Mouse (Mus musculus) cerebellum, postnatal 14 days (tissue): ENCODE measurements around the gene Cntd1.
A peak's percentile ranks its signal among the peaks of the same experiment; 100 is the strongest.

Source experiments
- DNase-seq, 2 experiments: peaks; one replicate each; pipeline ENCODE4 v3.0.0; 2021; ENCODE audit warnings: mixed read lengths in 2 of 2

The Cntd1 gene

GRCm38 (mm10) chr11:101255826-101256775 is 22.7 kb upstream of the Cntd1 start:
- no peak for DNase-seq

GRCm38 (mm10) chr11:101259261-101259712 is 19.5 kb upstream of the Cntd1 start:
- DNase-seq = no peak

- peak; percentile 52 to 53 for DNase-seq
Observed at GRCm38 (mm10) chr11:101259948-101260825, 18.6 kb upstream of the Cntd1 start, which contains the start of gene Wnk4. TSS of gene Wnk4 (plus strand) at chr11:101260567.

- DNase-seq = peak; percentile 16 to 41
Observed at GRCm38 (mm10) chr11:101260826-101261380, 17.9 kb upstream of the Cntd1 start.

- peak in 1 of 2 experiments; percentile 21 for DNase-seq
Observed at GRCm38 (mm10) chr11:101262272-101262967, 16.4 kb upstream of the Cntd1 start.

DNA sequence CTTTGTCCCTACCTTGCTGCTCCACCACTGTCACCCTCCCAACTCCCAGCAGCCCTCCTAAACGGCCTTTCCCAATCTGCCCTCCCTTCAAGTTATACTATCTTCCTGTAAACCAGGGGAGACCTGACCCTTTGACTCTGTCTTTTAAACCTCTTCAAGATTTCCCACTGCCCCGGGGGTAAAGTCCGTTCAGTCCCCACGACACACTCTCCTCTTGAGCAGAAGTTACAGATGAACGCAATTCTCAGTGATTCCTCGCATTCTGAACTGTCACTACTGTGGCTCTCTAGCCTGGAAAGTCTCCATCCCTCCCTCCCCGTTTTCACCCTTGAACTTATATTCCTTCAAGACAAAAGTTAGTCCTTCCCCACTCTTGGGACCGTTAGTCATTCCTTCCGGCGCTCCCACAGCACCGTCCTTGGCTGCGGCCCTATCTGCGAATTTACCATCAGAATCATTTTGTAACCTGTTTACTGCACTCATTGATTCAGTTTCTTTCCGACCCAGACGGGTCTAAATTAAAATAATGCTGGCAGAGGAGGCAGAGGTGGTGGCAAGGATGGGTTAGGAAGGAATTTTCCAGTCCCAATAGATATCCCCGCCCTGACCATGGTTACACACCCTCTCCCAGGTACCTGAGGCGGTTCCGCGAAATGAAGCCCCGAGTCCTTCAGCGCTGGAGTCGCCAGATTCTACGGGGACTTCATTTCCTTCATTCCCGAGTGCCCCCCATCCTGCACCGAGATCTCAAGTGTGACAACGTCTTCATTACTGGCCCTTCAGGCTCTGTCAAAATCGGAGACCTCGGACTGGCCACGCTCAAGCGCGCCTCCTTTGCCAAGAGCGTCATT is 15.4 kb upstream of the Cntd1 start:
- DNase-seq = no peak

DNA sequence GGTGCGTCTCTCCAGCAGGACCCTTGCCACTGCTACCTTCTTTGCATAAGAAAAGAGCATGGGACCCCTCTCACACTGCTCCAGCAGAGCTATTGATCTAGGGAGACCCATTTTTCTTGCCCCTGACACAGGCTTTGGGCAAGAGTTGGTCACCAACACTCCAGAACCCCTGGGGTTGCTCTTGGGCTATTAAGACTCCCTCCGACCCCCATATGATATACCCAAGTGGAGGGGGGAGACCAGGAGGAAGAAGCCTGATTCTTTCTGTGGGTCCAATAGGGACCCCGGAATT is 14.9 kb upstream of the Cntd1 start:
- no peak for DNase-seq

DNA sequence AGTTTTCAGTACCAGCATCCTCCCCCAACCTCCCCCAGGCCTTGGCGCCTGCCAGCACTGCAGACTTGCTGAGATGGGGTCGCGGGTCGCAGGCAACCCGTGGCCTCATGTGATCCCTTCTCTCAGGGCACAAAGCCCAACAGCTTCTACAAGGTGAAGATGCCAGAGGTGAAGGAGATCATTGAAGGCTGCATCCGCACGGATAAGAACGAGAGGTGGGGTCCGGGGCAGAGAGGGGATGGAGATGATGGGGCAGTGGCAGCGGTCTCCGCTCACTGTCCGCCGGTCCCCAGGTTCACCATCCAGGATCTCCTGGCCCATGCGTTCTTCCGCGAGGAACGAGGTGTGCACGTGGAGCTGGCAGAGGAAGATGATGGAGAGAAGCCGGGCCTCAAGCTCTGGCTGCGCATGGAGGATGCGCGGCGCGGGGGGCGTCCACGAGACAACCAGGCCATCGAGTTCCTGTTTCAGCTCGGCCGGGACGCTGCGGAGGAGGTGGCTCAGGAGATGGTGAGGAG is 13.8 kb upstream of the Cntd1 start:
- no peak for DNase-seq

DNA sequence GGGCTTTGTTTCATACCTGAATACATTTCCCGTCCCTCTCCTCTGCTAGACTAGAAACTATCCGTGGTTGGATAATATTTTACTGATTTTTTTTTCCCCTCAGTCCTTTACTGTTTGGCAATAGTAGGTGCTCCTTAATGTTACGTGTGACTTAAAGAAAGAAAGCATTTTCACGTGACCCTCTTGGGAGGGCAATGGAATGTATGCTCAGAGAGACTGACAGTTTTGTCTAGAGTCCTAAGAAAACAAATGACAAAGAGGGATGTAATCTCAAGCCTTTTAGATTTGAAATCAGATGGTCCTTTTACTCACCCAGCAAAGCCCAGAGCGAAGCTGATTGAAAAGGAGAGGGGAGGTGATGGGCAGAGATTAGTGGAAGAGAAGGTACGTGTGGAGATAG is 12.9 kb upstream of the Cntd1 start:
- no peak for DNase-seq

DNA sequence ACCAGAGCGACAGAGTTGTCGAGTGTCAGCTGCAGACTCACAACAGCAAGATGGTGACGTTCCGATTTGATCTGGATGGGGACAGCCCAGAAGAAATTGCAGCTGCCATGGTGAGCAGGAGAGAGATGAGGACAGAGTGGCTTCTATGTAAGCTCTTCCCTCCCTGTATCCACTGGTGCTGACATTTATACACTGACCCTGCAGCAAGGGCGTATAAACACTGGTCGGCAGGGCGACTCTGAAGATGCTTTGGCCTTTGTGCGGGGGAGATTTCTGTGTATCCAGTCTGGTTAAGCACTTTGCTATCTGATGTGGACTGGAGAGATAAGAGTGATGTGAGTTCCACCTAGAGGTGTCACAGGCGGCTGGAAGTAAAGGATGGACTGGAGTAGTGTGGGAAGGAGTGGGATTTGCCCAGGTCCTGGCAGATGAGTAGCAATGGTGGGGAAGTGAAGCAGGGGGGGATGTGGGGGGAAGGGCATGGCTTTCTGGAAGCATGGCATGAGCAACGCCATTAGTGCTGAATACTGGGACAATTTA is 9.2 kb upstream of the Cntd1 start:
- DNase-seq = peak; percentile 63 to 74

- no peak for DNase-seq
Observed at GRCm38 (mm10) chr11:101272446-101272845, 6.4 kb upstream of the Cntd1 start.

DNA sequence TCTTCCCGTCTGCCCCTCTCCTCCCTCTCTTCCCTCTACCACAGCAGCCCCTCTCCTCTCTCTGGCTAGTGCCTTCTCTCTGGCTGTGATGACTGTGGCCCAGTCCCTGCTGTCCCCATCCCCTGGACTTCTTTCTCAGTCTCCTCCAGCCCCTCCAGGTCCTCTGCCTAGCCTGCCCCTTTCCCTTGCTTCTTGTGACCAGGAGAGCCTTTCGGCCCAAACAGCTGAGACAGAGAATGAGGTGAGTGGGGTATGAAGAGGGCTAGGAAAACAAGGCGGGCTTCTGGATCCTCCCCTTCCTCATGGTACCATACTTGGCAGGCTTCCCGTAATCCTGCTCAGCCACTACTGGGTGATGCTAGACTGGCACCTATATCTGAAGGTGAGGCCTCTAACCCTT is 3.5 kb upstream of the Cntd1 start:
- DNase-seq = no peak

DNA sequence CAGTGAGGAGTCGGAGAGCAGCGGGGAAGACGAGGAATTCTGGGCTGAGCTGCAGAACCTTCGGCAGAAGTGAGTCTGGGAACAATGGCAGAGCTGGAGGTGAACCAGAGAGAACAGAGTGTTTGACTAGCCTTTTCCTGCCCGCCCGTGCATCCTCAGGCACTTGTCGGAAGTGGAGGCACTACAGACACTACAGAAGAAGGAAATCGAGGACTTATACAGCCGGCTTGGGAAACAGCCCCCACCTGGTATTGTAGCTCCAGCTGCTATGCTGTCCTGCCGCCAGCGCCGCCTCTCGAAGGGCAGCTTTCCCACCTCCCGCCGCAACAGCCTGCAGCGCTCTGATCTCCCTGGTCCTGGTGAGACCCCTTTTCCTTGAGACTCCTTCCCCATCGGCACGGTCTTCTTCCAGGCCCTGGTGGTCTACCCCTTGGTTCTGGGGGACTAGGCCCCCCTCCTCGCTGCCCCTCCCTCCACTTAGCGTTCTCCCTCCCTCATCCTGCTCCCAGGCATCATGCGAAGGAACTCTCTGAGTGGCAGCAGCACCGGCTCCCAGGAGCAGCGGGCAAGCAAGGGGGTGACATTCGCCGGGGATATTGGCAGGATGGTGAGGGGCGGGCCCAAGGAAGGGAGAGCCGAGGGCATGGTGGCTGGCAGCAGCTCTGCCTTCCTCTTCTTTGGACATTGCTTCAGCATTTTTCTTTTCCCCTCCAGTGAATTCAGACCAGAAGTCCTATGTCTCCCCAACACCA is 2.3 kb upstream of the Cntd1 start:
- DNase-seq = peak in 1 of 2 experiments; percentile 19

DNA sequence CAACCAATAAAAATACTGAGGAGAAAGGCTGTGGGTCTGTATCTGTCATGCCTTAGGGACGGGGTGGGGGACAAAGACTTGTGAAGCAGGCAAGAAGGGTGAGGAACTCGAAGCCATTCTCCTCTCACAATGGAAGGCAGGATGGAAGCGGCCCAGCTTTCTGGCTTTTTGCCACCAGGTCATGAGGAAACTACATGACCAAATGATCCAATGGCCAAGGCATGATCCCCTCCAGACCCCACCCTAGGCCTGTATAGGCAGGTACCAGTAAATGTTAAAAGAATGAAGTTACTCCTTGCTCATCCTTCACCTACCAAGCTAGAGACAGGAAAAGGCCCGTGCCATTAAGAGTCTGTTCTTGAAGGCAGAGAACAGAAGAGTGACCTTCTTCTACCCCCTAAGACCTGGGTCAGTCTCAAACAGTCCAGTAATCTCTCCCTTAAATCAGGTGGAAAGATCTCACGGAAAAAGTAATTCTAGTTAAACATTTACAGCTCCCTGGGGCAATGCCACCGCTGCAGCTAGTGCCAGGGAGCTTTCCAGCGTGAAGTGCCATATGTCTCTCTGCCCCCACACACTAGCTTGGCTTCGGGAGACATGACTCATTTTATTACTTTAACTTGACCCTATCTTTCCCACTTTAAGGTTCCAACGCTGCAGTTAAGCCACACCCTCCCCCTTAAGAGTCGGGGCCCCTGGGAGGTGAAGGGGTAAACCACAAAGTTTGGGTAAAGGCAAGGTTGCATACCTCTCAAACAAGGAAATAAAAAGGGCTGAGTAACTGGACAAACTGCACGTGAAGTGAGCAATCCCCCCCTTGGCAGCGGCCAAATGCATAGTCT is 1.2 kb upstream of the Cntd1 start:
- DNase-seq = peak; percentile 25 to 44

DNA sequence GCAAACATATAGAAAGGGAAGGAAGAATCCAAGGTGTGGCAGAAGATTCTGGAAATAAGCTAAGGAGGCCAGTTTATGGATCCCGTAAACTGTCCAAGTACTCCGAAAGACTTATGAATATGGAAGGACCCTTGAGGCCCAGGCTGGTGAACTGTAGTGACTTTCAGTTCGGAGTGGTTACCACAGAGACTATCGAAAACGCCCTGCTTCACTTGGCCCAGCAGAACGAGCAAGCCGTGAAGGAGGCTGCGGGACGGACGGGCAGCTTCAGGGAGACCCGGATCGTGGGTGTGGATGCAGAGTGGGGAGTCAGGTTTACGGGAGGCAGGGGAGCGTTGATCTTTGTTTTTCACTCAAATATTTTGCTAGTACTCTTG is 369 bp downstream of the Cntd1 start:
- DNase-seq = no peak

GRCm38 (mm10) chr11:101280837-101281236 is 2.0 kb downstream of the Cntd1 start:
- DNase-seq = no peak

DNA sequence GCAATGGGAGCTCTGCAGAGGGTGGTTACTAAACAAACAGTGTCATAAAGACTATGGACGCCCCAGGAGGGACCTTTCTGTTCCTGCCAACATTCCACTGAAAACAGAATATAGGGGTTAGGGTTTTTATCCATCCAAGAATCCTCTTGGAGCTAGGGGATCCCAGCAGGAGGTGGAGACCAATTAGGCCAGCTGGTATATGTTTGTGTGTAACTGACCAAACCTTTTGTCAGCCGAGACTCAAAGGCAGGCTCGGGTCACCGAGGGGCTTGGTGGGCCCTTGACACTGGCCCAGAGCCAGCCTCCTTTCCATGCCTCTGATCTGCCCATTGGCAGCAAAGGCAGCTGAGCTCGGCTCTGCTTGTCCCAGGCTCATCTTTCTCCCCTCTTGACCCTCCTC is 4.1 kb downstream of the Cntd1 start:
- DNase-seq = no peak

- no peak for DNase-seq
Observed at GRCm38 (mm10) chr11:101283805-101284204, 5.0 kb downstream of the Cntd1 start.

- DNase-seq = no peak
Observed at GRCm38 (mm10) chr11:101287306-101287705, 8.5 kb downstream of the Cntd1 start.
